Mouse (Mus musculus) neural tube, embryonic 11.5 days (tissue): ENCODE measurements around the gene Il22ra2. TPM values are rescaled to one million over a fixed set of nuclear protein-coding genes. Genes with fewer than 3 reads are reported as not detected.

Experiments used
- ATAC-seq: fragments of 200-750 bp; cut with Nextera tagmentation; 2 replicates; pipeline ENCODE4 v1.8.0; 2017; ENCODE audit warnings: moderate number of reproducible peaks, mild to moderate bottlenecking, moderate TSS enrichment, moderate library complexity; ENCODE audit not compliant: insufficient read depth, low FRiP score, low TSS enrichment
- DNase-seq: peaks from one replicate; pipeline ENCODE4 v3.0.0-alpha.2; 2015; ENCODE audit warnings: low spot score
- H3K27ac ChIP-seq: fragments of 300-500 bp; sonication (generic); 2 replicates; pipeline ENCODE4 v1.5.1; 2014; ENCODE audit warnings: low read depth, mild to moderate bottlenecking, low read length
- H3K27me3 ChIP-seq: fragments of 300-500 bp; sonication (generic); 2 replicates; pipeline ENCODE4 v1.6.1; 2014; ENCODE audit warnings: mild to moderate bottlenecking, low read length, mixed read lengths; ENCODE audit not compliant: control insufficient read depth, insufficient read depth
- H3K36me3 ChIP-seq: fragments of 300-500 bp; sonication (generic); 2 replicates; pipeline ENCODE4 v1.6.1; 2014; ENCODE audit warnings: mild to moderate bottlenecking, low read length, moderate library complexity, mixed read lengths; ENCODE audit not compliant: control insufficient read depth, insufficient read depth
- H3K4me1 ChIP-seq: fragments of 300-500 bp; sonication (generic); 2 replicates; pipeline ENCODE4 v1.6.1; 2014; ENCODE audit warnings: low read length, mixed read lengths; ENCODE audit not compliant: control insufficient read depth, insufficient read depth
- H3K4me2 ChIP-seq: fragments of 300-500 bp; sonication (generic); 2 replicates; pipeline ENCODE4 v1.6.1; 2014; ENCODE audit warnings: low read depth, mild to moderate bottlenecking, moderate library complexity
- H3K4me3 ChIP-seq: fragments of 300-500 bp; sonication (generic); 2 replicates; pipeline ENCODE4 v1.5.1; 2014; ENCODE audit warnings: low read depth, low read length
- H3K9ac ChIP-seq: fragments of 300-500 bp; sonication (generic); 2 replicates; pipeline ENCODE4 v1.6.1; 2014; ENCODE audit warnings: mild to moderate bottlenecking, low read length
- H3K9me3 ChIP-seq: fragments of 300-500 bp; sonication (generic); 2 replicates; pipeline ENCODE4 v1.6.1; 2016; ENCODE audit warnings: low read length; ENCODE audit not compliant: control insufficient read depth
- WGBS: fragments of 180-500 bp; shearing (Covaris S2); extraction: QIAGEN DNeasy Blood & Tissue Kit; methylation state at CpG from one replicate; pipeline ENCODE4 v1.1.7; 2014; 5-methylcytosine and 5-hydroxymethylcytosine counted together
- polyA plus RNA-seq: library from polyadenylated mRNA; unstranded; fragments of >200 nt; fragmentation: Nextera tagmentation; extraction: Ambion mirVana; gene quantifications from 2 replicates; pipeline ENCODE4 v1.2.1, GENCODE M21; 2014

The Il22ra2 gene
- not detected in 2 replicates for polyA plus RNA-seq

- H3K4me3 ChIP-seq = no peak within 1 kb of the TSS
- 93% methylated on average over 2 of the region's 2 CpGs for WGBS
- no peaks in the 10 kb centered on the region for H3K27me3 ChIP-seq
- no peak within 1 kb of the TSS for H3K4me2 ChIP-seq
- no peaks in the 10 kb centered on the region for H3K36me3 ChIP-seq
- H3K4me1 ChIP-seq = no peaks in the 10 kb centered on the region
- DNase-seq (no peak), ATAC-seq (no peak)
- H3K9ac ChIP-seq = no peak within 1 kb of the TSS
- H3K9me3 ChIP-seq = no peaks in the 10 kb centered on the region
- H3K27ac ChIP-seq = no peak within 1 kb of the TSS
Observed at GRCm38 (mm10) chr10:19621408-19622048, at the start of gene Il22ra2. Gene Il22ra2 (plus strand): TSS chr10:19621998.

- WGBS = 92% methylated on average over 3 of the region's 3 CpGs
- Histone ChIP-seq H3K4me3 (no peak overlapping the region), H3K9ac (no peak overlapping the region), H3K9me3 (no peaks in the 10 kb centered on the region), H3K4me2 (no peak overlapping the region), H3K36me3 (no peaks in the 10 kb centered on the region), H3K27ac (no peak overlapping the region), H3K4me1 (no peaks in the 10 kb centered on the region), H3K27me3 (no peaks in the 10 kb centered on the region)
- DNase-seq (no peak), ATAC-seq (no peak)
Observed at GRCm38 (mm10) chr10:19577571-19577970, 44.2 kb upstream of the Il22ra2 start.

- WGBS = 85% methylated on average over 6 of the region's 6 CpGs
- Histone ChIP-seq H3K4me2 (no peak overlapping the region), H3K9me3 (no peaks in the 10 kb centered on the region), H3K9ac (no peak overlapping the region), H3K4me1 (no peaks in the 10 kb centered on the region), H3K36me3 (no peaks in the 10 kb centered on the region), H3K27me3 (no peaks in the 10 kb centered on the region), H3K27ac (no peak overlapping the region), H3K4me3 (no peak overlapping the region)
- no peak for DNase-seq
- no peak for ATAC-seq
Observed at GRCm38 (mm10) chr10:19578001-19578400, 43.8 kb upstream of the Il22ra2 start.

- 80% methylated on average over 9 of the region's 9 CpGs for WGBS
Observed at GRCm38 (mm10) chr10:19578409-19578986, 43.3 kb upstream of the Il22ra2 start.

GRCm38 (mm10) chr10:19580660-19581059 is 41.1 kb upstream of the Il22ra2 start:
- DNase-seq = no peak
- Histone ChIP-seq H3K4me3 (no peak overlapping the region), H3K9ac (no peak overlapping the region), H3K27ac (no peak overlapping the region), H3K4me2 (no peak overlapping the region), H3K27me3 (no peaks in the 10 kb centered on the region), H3K9me3 (no peaks in the 10 kb centered on the region), H3K36me3 (no peaks in the 10 kb centered on the region), H3K4me1 (no peaks in the 10 kb centered on the region)
- WGBS = 70% methylated on average over 3 of the region's 3 CpGs
- no peak for ATAC-seq

More at GRCm38 (mm10) chr10:19578409-19578986, 43.3 kb upstream of the Il22ra2 start:
- Histone ChIP-seq H3K27ac (no peak overlapping the region), H3K27me3 (no peaks in the 10 kb centered on the region), H3K9me3 (no peaks in the 10 kb centered on the region), H3K4me1 (no peaks in the 10 kb centered on the region), H3K4me2 (no peak overlapping the region), H3K36me3 (no peaks in the 10 kb centered on the region), H3K9ac (no peak overlapping the region), H3K4me3 (no peak overlapping the region)
- ATAC-seq = no peak
- DNase-seq = no peak

- Histone ChIP-seq H3K27me3 (no peaks in the 10 kb centered on the region), H3K4me2 (no peak overlapping the region), H3K36me3 (no peaks in the 10 kb centered on the region), H3K27ac (no peak overlapping the region), H3K4me1 (no peaks in the 10 kb centered on the region), H3K9ac (no peak overlapping the region), H3K9me3 (no peaks in the 10 kb centered on the region), H3K4me3 (no peak overlapping the region)
- 78% methylated on average over 9 of the region's 9 CpGs for WGBS
- ATAC-seq (no peak), DNase-seq (no peak)
Observed at GRCm38 (mm10) chr10:19581844-19582582, 39.8 kb upstream of the Il22ra2 start.

- no peaks in the 10 kb centered on the region for H3K9me3 ChIP-seq
- no peak for DNase-seq
- 78% methylated on average over 7 of the region's 7 CpGs for WGBS
- H3K4me3 ChIP-seq = no peak overlapping the region
- H3K9ac ChIP-seq = no peak overlapping the region
- no peaks in the 10 kb centered on the region for H3K36me3 ChIP-seq
- no peak overlapping the region for H3K4me2 ChIP-seq
- no peaks in the 10 kb centered on the region for H3K27me3 ChIP-seq
- H3K27ac ChIP-seq = no peak overlapping the region
- no peak for ATAC-seq
- no peaks in the 10 kb centered on the region for H3K4me1 ChIP-seq
Observed at GRCm38 (mm10) chr10:19582806-19583430, 38.9 kb upstream of the Il22ra2 start.

- Histone ChIP-seq H3K4me2 (no peak overlapping the region), H3K36me3 (no peaks in the 10 kb centered on the region), H3K27me3 (no peaks in the 10 kb centered on the region), H3K9me3 (no peaks in the 10 kb centered on the region), H3K27ac (no peak overlapping the region), H3K4me3 (no peak overlapping the region), H3K4me1 (no peaks in the 10 kb centered on the region), H3K9ac (no peak overlapping the region)
- WGBS = 80% methylated on average over 2 of the region's 2 CpGs
- DNase-seq (no peak), ATAC-seq (no peak)
Observed at GRCm38 (mm10) chr10:19584064-19584463, 37.7 kb upstream of the Il22ra2 start.
